Mouse (Mus musculus) CD4-positive helper T cell, adult 2 months (primary cell): ENCODE measurements around the gene Olfr1028.

ENCODE experiments used
- DNase-seq: peaks from one replicate; pipeline ENCODE4 v3.0.0-alpha.2; 2012; ENCODE audit warnings: low read depth, missing footprints, low spot score

Olfr1028 gene

GRCm38 (mm10) chr2:85950137-85950536, at the start of gene Olfr1028:
Olfr1028 (plus strand) TSS chr2:85950437.
- no peak for DNase-seq

GRCm38 (mm10) chr2:85904952-85905351, 45.3 kb upstream of the Olfr1028 start, which contains the start of gene Olfr1024:
Olfr1024 (minus strand) TSS chr2:85905052.
- no peak for DNase-seq

GRCm38 (mm10) chr2:85913197-85913596, 37.0 kb upstream of the Olfr1028 start:
- DNase-seq = no peak

- no peak for DNase-seq
Measured at GRCm38 (mm10) chr2:85914893-85915292, 35.3 kb upstream of the Olfr1028 start, which contains the start of gene Olfr1025-ps1. Olfr1025-ps1 (plus strand) TSS chr2:85915193.

- no peak for DNase-seq
Measured at GRCm38 (mm10) chr2:85921258-85921657, 29.0 kb upstream of the Olfr1028 start, which contains the start of gene Olfr1026. Olfr1026 (plus strand) TSS chr2:85921558.

GRCm38 (mm10) chr2:85973595-85973994, 23.4 kb downstream of the Olfr1028 start, which contains the start of gene Olfr1029:
Olfr1029 (plus strand) TSS chr2:85973895.
- no peak for DNase-seq

- no peak for DNase-seq
Measured at GRCm38 (mm10) chr2:85978976-85979375, 28.7 kb downstream of the Olfr1028 start, which contains the start of gene Olfr1030. Olfr1030 (plus strand) TSS chr2:85979276.

- DNase-seq = no peak
Measured at GRCm38 (mm10) chr2:85990004-85990403, 39.8 kb downstream of the Olfr1028 start, which contains the start of gene Olfr1031. Olfr1031 (plus strand) TSS chr2:85990304.
